In genomic region chr4:53203595-53204400, GRCm38 (mm10) we compare ENCODE assay signal across 14 mouse cellular contexts. TPM values are rescaled to one million over a fixed set of nuclear protein-coding genes. Genes with fewer than 3 reads are reported as not detected.
DNase-seq lines count a peak whose midpoint lies in the region; ATAC-seq and TF ChIP-seq lines count a peak whose summit lies in the region.
"Had no signal": no experiment of that assay in that cellular context is flagged by ENCODE, and none has a peak within 500 bp of the region (broad histone marks: within the 10 kb centered on the region; RNA-seq: fewer than 3 reads in every experiment).

No protein-coding gene starts in this region.

- ATAC-seq in forebrain, postnatal 0 days, result peak; percentile 40; the same call in 1 of the 2 replicates
- no peak for ATAC-seq in forebrain, embryonic 12.5 days (ENCODE audit: low FRiP score)
- 0 out of 2 replicates have a peak, but pooled peaks have one; percentile 49 for ATAC-seq in midbrain, postnatal 0 days (ENCODE audit: low FRiP score)
- no peak for ATAC-seq in midbrain, embryonic 15.5 days (replicated peaks)
- no peak for ATAC-seq in forebrain, embryonic 11.5 days (replicated peaks; ENCODE audit: low FRiP score)

- no peaks in the 10 kb centered on the region for H3K9me3 ChIP-seq in forebrain, postnatal 0 days (ENCODE audit: low read length)
- H3K9me3 ChIP-seq in forebrain, embryonic 12.5 days, result no peaks in the 10 kb centered on the region
- H3K9me3 ChIP-seq in midbrain, postnatal 0 days (ENCODE audit: low read length), result no peaks in the 10 kb centered on the region
- no peaks in the 10 kb centered on the region for H3K9me3 ChIP-seq in midbrain, embryonic 15.5 days
- H3K9me3 ChIP-seq in forebrain, embryonic 11.5 days (ENCODE audit: control insufficient read depth, low read length), result no peaks in the 10 kb centered on the region
- H3K9me3 ChIP-seq: embryonic facial prominence, embryonic 15.5 days; heart, embryonic 13.5 days; liver, embryonic 15.5 days; megakaryocyte, embryonic 14.5 days had no signal

- no peak overlapping the region for H3K9ac ChIP-seq in forebrain, postnatal 0 days
- H3K9ac ChIP-seq in forebrain, embryonic 12.5 days, result no peak overlapping the region
- H3K9ac ChIP-seq in midbrain, postnatal 0 days (replicated peaks; ENCODE audit: low read length, poor library complexity, severe bottlenecking), result no peak overlapping the region
- no peak overlapping the region for H3K9ac ChIP-seq in midbrain, embryonic 15.5 days
- H3K9ac ChIP-seq in forebrain, embryonic 11.5 days (ENCODE audit: low read length), result no peak overlapping the region
- H3K9ac ChIP-seq: embryonic facial prominence, embryonic 15.5 days; heart, embryonic 13.5 days; liver, embryonic 15.5 days had no signal

- 74% methylated on average over 15 of the region's 15 CpGs for WGBS in forebrain, postnatal 0 days
- WGBS in forebrain, embryonic 12.5 days, result 87% methylated on average over 15 of the region's 15 CpGs
- WGBS in midbrain, postnatal 0 days, result 65% methylated on average over 15 of the region's 15 CpGs
- WGBS in midbrain, embryonic 15.5 days, result 72% methylated on average over 15 of the region's 15 CpGs
- 87% methylated on average over 15 of the region's 15 CpGs for WGBS in forebrain, embryonic 11.5 days

- TF ChIP-seq CTCF in forebrain, postnatal 0 days (IDR thresholded peaks at IDR 0.05; ENCODE audit: low read depth), result no peak
- no peak for TF ChIP-seq CTCF in midbrain, postnatal 0 days (IDR thresholded peaks at IDR 0.05)

- H3K4me3 ChIP-seq in forebrain, postnatal 0 days (ENCODE audit: low read depth, low read length), result no peak overlapping the region
- no peak overlapping the region for H3K4me3 ChIP-seq in forebrain, embryonic 12.5 days (replicated peaks)
- H3K4me3 ChIP-seq in midbrain, postnatal 0 days (ENCODE audit: low read depth, low read length), result no peak overlapping the region
- H3K4me3 ChIP-seq in midbrain, embryonic 15.5 days, result no peak overlapping the region
- H3K4me3 ChIP-seq in forebrain, embryonic 11.5 days (ENCODE audit: low read depth, low read length), result no peak overlapping the region
- H3K4me3 ChIP-seq: embryonic facial prominence, embryonic 15.5 days; heart, embryonic 13.5 days; liver, embryonic 15.5 days; megakaryocyte, embryonic 14.5 days had no signal

- H3K27me3 ChIP-seq in forebrain, postnatal 0 days (ENCODE audit: insufficient read depth, low read length), result no peaks in the 10 kb centered on the region
- no peaks in the 10 kb centered on the region for H3K27me3 ChIP-seq in forebrain, embryonic 12.5 days
- H3K27me3 ChIP-seq in midbrain, postnatal 0 days (ENCODE audit: insufficient read depth, low read length), result no peaks in the 10 kb centered on the region
- no peaks in the 10 kb centered on the region for H3K27me3 ChIP-seq in midbrain, embryonic 15.5 days (replicated peaks)
- H3K27me3 ChIP-seq in forebrain, embryonic 11.5 days (ENCODE audit: control insufficient read depth, insufficient read depth, low read length), result no peaks in the 10 kb centered on the region
- H3K27me3 ChIP-seq: embryonic facial prominence, embryonic 15.5 days; heart, embryonic 13.5 days; liver, embryonic 15.5 days had no signal

- peak; percentile 18 for DNase-seq in forebrain, postnatal 0 days
- DNase-seq in midbrain, postnatal 0 days (ENCODE audit: low spot score), result peak; percentile 45
- peak; percentile 35 for DNase-seq in kidney, adult 9 months
- DNase-seq in layer of hippocampus, postnatal 36 days, result peak; percentile 22 to 33
- no peak for DNase-seq in forebrain, embryonic 11.5 days (ENCODE audit: low spot score)
- no peak for DNase-seq in frontal cortex, postnatal 25 days (ENCODE audit: low spot score in 2 of 2)
- DNase-seq: retina, postnatal 1 day; thymus, postnatal 25 days had no signal

- no peaks in the 10 kb centered on the region for H3K36me3 ChIP-seq in forebrain, postnatal 0 days (ENCODE audit: insufficient read depth)
- H3K36me3 ChIP-seq in forebrain, embryonic 12.5 days (replicated peaks), result no peaks in the 10 kb centered on the region
- no peaks in the 10 kb centered on the region for H3K36me3 ChIP-seq in midbrain, postnatal 0 days (ENCODE audit: insufficient read depth, low read length)
- H3K36me3 ChIP-seq in midbrain, embryonic 15.5 days (replicated peaks), result no peaks in the 10 kb centered on the region
- H3K36me3 ChIP-seq in forebrain, embryonic 11.5 days (ENCODE audit: control insufficient read depth, insufficient read depth, low read length), result no peaks in the 10 kb centered on the region
- H3K36me3 ChIP-seq: embryonic facial prominence, embryonic 15.5 days; heart, embryonic 13.5 days; liver, embryonic 15.5 days had no signal

- H3K27ac ChIP-seq in forebrain, postnatal 0 days (ENCODE audit: low read depth, low read length), result no peak overlapping the region
- H3K27ac ChIP-seq in forebrain, embryonic 12.5 days, result no peak overlapping the region
- H3K27ac ChIP-seq in midbrain, postnatal 0 days (ENCODE audit: low read depth, low read length), result no peak overlapping the region
- no peak overlapping the region for H3K27ac ChIP-seq in midbrain, embryonic 15.5 days
- no peak overlapping the region for H3K27ac ChIP-seq in forebrain, embryonic 11.5 days (ENCODE audit: low read depth, low read length)
- H3K27ac ChIP-seq: embryonic facial prominence, embryonic 15.5 days; heart, embryonic 13.5 days; liver, embryonic 15.5 days had no signal

- no peak overlapping the region for H3K4me2 ChIP-seq in forebrain, postnatal 0 days (ENCODE audit: low read depth)
- no peak overlapping the region for H3K4me2 ChIP-seq in forebrain, embryonic 12.5 days
- no peak overlapping the region for H3K4me2 ChIP-seq in midbrain, postnatal 0 days (ENCODE audit: low read depth, low read length, poor library complexity, severe bottlenecking)
- no peak overlapping the region for H3K4me2 ChIP-seq in midbrain, embryonic 15.5 days
- no peak overlapping the region for H3K4me2 ChIP-seq in forebrain, embryonic 11.5 days (ENCODE audit: low read depth, low read length, severe bottlenecking)
- H3K4me2 ChIP-seq: embryonic facial prominence, embryonic 15.5 days; heart, embryonic 13.5 days; liver, embryonic 15.5 days had no signal

- no peaks in the 10 kb centered on the region for H3K4me1 ChIP-seq in forebrain, postnatal 0 days (ENCODE audit: insufficient read depth)
- no peaks in the 10 kb centered on the region for H3K4me1 ChIP-seq in forebrain, embryonic 12.5 days
- H3K4me1 ChIP-seq in midbrain, postnatal 0 days (ENCODE audit: insufficient read depth, low read length), result no peaks in the 10 kb centered on the region
- no peaks in the 10 kb centered on the region for H3K4me1 ChIP-seq in midbrain, embryonic 15.5 days
- H3K4me1 ChIP-seq in forebrain, embryonic 11.5 days (replicated peaks; ENCODE audit: control insufficient read depth, insufficient read depth, low read length), result no peaks in the 10 kb centered on the region
- H3K4me1 ChIP-seq: embryonic facial prominence, embryonic 15.5 days; heart, embryonic 13.5 days; megakaryocyte, embryonic 14.5 days had no signal

RNA-seq across cellular contexts. Expression of gene Abca1, which starts 44.1 kb away (rescaled TPM):
- 26.4 and 39.2 TPM in 2 replicates for total RNA-seq in forebrain, postnatal 0 days (2014; rRNA removed)
- 3.7 and 6.3 TPM in 2 replicates for polyA plus RNA-seq in forebrain, postnatal 0 days (2015; fragmentation: Nextera tagmentation; extraction: Ambion mirVana)
- 5.9 and 7.5 TPM in 2 replicates for polyA plus RNA-seq in forebrain, embryonic 12.5 days (2016; fragmentation: Nextera tagmentation; extraction: Ambion mirVana)
- 49.2 and 63.5 TPM in 2 replicates for total RNA-seq in midbrain, postnatal 0 days (2014; rRNA removed)
- 8.0 and 8.6 TPM in 2 replicates for polyA plus RNA-seq in midbrain, postnatal 0 days (2015; fragmentation: Nextera tagmentation; extraction: Ambion mirVana)
- 11.3 and 12.0 TPM in 2 replicates for polyA plus RNA-seq in midbrain, embryonic 15.5 days (2015; fragmentation: Nextera tagmentation; extraction: Ambion mirVana)
- total RNA-seq in layer of hippocampus, postnatal 36 days (2021), result 10 to 100 TPM; 21.3 to 21.4 TPM
- polyA plus RNA-seq in forebrain, embryonic 11.5 days (2014; fragmentation: Nextera tagmentation; extraction: Ambion mirVana), result 5.0 and 5.6 TPM in 2 replicates

Comparison
In these comparisons a context has a peak if more than half of its experiments do, and no peak if none do; other contexts are left out.
1. ATAC-seq: peak in forebrain, postnatal 0 days (single experiment) and midbrain, postnatal 0 days (single experiment); none in forebrain, embryonic 12.5 days (single experiment), midbrain, embryonic 15.5 days (single experiment) and forebrain, embryonic 11.5 days (single experiment).
2. DNase-seq: peak in forebrain, postnatal 0 days (single experiment), midbrain, postnatal 0 days (single experiment), kidney, adult 9 months (single experiment) and layer of hippocampus, postnatal 36 days (2 of 2); none in forebrain, embryonic 11.5 days (single experiment) and frontal cortex, postnatal 25 days (0 of 2).